Comparison of ENCODE assay signal across 23 mouse cellular contexts in the genomic region with DNA sequence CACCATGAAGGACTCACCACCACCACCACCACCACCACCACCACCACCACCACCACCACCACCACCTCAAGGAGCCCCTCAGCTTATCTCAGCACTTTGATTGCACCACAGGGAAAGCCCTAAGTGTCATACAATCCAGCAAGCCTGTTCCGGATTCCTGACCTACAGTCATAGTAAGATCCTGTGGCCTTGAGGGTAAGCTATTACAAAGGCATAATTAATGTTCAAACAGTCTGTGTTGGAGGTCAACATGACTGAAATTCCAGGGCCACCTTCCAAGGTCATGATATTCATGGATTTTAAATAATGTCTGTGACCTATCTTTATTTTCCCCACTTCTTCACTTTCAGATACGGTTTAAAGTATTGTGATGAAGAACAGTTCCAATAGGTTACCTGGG. TPM values are rescaled to one million over a fixed set of nuclear protein-coding genes. Genes with fewer than 3 reads are reported as not detected.
A peak's percentile ranks its signal among the peaks of the same experiment; 100 is the strongest.
DNase-seq lines count a peak whose midpoint lies in the region; ATAC-seq and TF ChIP-seq lines count a peak whose summit lies in the region.
"Had no signal": no experiment of that assay in that cellular context is flagged by ENCODE, and none has a peak within 500 bp of the region (broad histone marks: within the 10 kb centered on the region; RNA-seq: fewer than 3 reads in every experiment).

No protein-coding gene starts in this region.

- H3K9me3 ChIP-seq in heart, embryonic 11.5 days (replicated peaks; ENCODE audit: control insufficient read depth, low read length): no peaks in the 10 kb centered on the region
- H3K9me3 ChIP-seq in kidney, embryonic 16.5 days (ENCODE audit: low read length): no peaks in the 10 kb centered on the region
- H3K9me3 ChIP-seq: limb, embryonic 13.5 days had no signal

- no peak for ATAC-seq in heart, embryonic 11.5 days (replicated peaks; ENCODE audit: insufficient number of reproducible peaks, low FRiP score, low TSS enrichment)
- ATAC-seq in kidney, embryonic 16.5 days (ENCODE audit: low FRiP score, low TSS enrichment): no peak
- ATAC-seq: intestine, embryonic 16.5 days; midbrain, embryonic 16.5 days had no signal

- peak overlapping the region; percentile 66 for H3K27ac ChIP-seq in heart, embryonic 11.5 days (ENCODE audit: low read depth, low read length)
- no peak overlapping the region for H3K27ac ChIP-seq in kidney, embryonic 16.5 days (ENCODE audit: low read length)
- H3K27ac ChIP-seq: hindbrain, embryonic 14.5 days; limb, embryonic 13.5 days had no signal

- no peaks in the 10 kb centered on the region for H3K27me3 ChIP-seq in heart, embryonic 11.5 days (ENCODE audit: control insufficient read depth, insufficient read depth, low read length)
- no peaks in the 10 kb centered on the region for H3K27me3 ChIP-seq in kidney, embryonic 16.5 days (ENCODE audit: insufficient read depth, low read length)
- H3K27me3 ChIP-seq in C2C12 (ENCODE audit: control insufficient read depth, insufficient read depth, insufficient read length): no peaks in the 10 kb centered on the region
- H3K27me3 ChIP-seq: limb, embryonic 13.5 days had no signal

- TF ChIP-seq CTCF in C2C12 (IDR thresholded peaks at IDR 0.05; ENCODE audit: control insufficient read depth, insufficient read depth, insufficient read length): no peak

- H3K4me1 ChIP-seq in heart, embryonic 11.5 days (ENCODE audit: control insufficient read depth, insufficient read depth, low read length): peaks cover 21% of the 10 kb centered on the region
- peaks cover 22% of the 10 kb centered on the region; the same call in 1 of the 2 replicates for H3K4me1 ChIP-seq in kidney, embryonic 16.5 days (ENCODE audit: insufficient read depth, low read length)

- no peak overlapping the region for H3K4me2 ChIP-seq in heart, embryonic 11.5 days
- H3K4me2 ChIP-seq in kidney, embryonic 16.5 days (replicated peaks; ENCODE audit: low read depth, low read length): no peak overlapping the region
- H3K4me2 ChIP-seq: hindbrain, embryonic 14.5 days; limb, embryonic 13.5 days had no signal

- H3ac ChIP-seq in C2C12 (ENCODE audit: control insufficient read depth, insufficient read length, low read depth): no peak overlapping the region

- DNase-seq in adrenal gland, adult 2 months: peak; percentile 67
- no peak for DNase-seq in adrenal gland, postnatal 4 days (ENCODE audit: low spot score in 2 of 2)
- no peak for DNase-seq in heart, postnatal 10 days
- peak; percentile 29 for DNase-seq in kidney, adult 9 months
- no peak for DNase-seq in left cerebral cortex, postnatal 4 days
- DNase-seq: cerebellum, adult 9-11 months; embryo, embryonic 11 days; gastrocnemius, postnatal 10 days; kidney, postnatal 25 days; layer of hippocampus, adult 9-11 months; retina, postnatal 1 day; right cerebral cortex, postnatal 4 days; thymus, postnatal 14 days had no signal

- WGBS in heart, embryonic 11.5 days (ENCODE audit: insufficient replicate concordance): 76% methylated on average over 2 of the region's 2 CpGs
- WGBS in kidney, embryonic 16.5 days: 72% methylated on average over 2 of the region's 2 CpGs

- no peak overlapping the region for H3K4me3 ChIP-seq in heart, embryonic 11.5 days (ENCODE audit: low read depth, low read length)
- H3K4me3 ChIP-seq in kidney, embryonic 16.5 days (ENCODE audit: low read length): no peak overlapping the region
- H3K4me3 ChIP-seq in C2C12 (ENCODE audit: insufficient read depth, poor library complexity, severe bottlenecking): no peak overlapping the region
- H3K4me3 ChIP-seq: limb, embryonic 13.5 days had no signal

- no peak overlapping the region for H3K9ac ChIP-seq in heart, embryonic 11.5 days (ENCODE audit: low read depth, low read length)
- no peak overlapping the region for H3K9ac ChIP-seq in kidney, embryonic 16.5 days (replicated peaks; ENCODE audit: low read length)
- H3K9ac ChIP-seq: hindbrain, embryonic 14.5 days; limb, embryonic 13.5 days had no signal

- intact Hi-C loops in heart, postnatal 10 days (cut with DNase I): loop anchor here (2.0 kb wide), 1 partner anchor 14 kb away; no protein-coding TSS in a partner anchor
- intact Hi-C loops in left cerebral cortex, postnatal 4 days (cut with DNase I): no loop called here

- peaks cover 11% of the 10 kb centered on the region for H3K79me2 ChIP-seq in C2C12 (ENCODE audit: control insufficient read depth, insufficient read depth)

- no peaks in the 10 kb centered on the region for H3K36me3 ChIP-seq in heart, embryonic 11.5 days (ENCODE audit: control insufficient read depth, insufficient read depth, low read length)
- no peaks in the 10 kb centered on the region for H3K36me3 ChIP-seq in kidney, embryonic 16.5 days (ENCODE audit: insufficient read depth, low read length)
- no peaks in the 10 kb centered on the region for H3K36me3 ChIP-seq in C2C12 (ENCODE audit: control insufficient read depth, insufficient read depth)
- H3K36me3 ChIP-seq: limb, embryonic 13.5 days had no signal

- H3K79me3 ChIP-seq in C2C12 (ENCODE audit: low read depth): no peaks in the 10 kb centered on the region

TF ChIP-seq in C2C12, 6 proteins besides CTCF, POLR2A, EP300 and RAD21:
- TF ChIP-seq MYOG (IDR thresholded peaks at IDR 0.05; ENCODE audit: control insufficient read depth, extremely low read depth, insufficient read length): no peak
- peak; percentile 70 for TF ChIP-seq CEBPB (IDR thresholded peaks at IDR 0.05; ENCODE audit: low read depth)
TF ChIP-seq in C2C12: peak in this region for 1.

RNA-seq across cellular contexts. Expression of gene 1810062G17Rik, which starts 4.7 kb away (rescaled TPM):
- total RNA-seq in adrenal gland, adult 2 months (2021): 1 to 10 TPM; 1.4 to 2.2 TPM
- polyA plus RNA-seq in adrenal gland, adult 2 months (2012; rRNA removed): 1.9 and 2.0 TPM in 2 replicates
- 1 to 10 TPM; 2.8 to 3.5 TPM for total RNA-seq in adrenal gland, postnatal 4 days (2021)
- polyA plus RNA-seq in heart, embryonic 11.5 days (2014; fragmentation: Nextera tagmentation; extraction: Ambion mirVana): 1.5 TPM in 2 replicates
- total RNA-seq in heart, postnatal 10 days (2021): under 1 TPM in 1 of 2 experiments, not detected in 1; 0.79 TPM
- polyA plus RNA-seq in kidney, embryonic 16.5 days (2015; fragmentation: Nextera tagmentation; extraction: Ambion mirVana): 1.4 and 1.9 TPM in 2 replicates
- 0.33 TPM for polyA plus RNA-seq in C2C12 (2012; fragmentation: generic; extraction: Trizol)
- not detected for total RNA-seq in left cerebral cortex, postnatal 4 days (2021)

RNA-seq across cellular contexts. Expression of gene Anxa5, which starts 4.8 kb away (rescaled TPM):
- 100 to 1,000 TPM; 670 to 728 TPM for total RNA-seq in adrenal gland, adult 2 months (2021)
- polyA plus RNA-seq in adrenal gland, adult 2 months (2012; rRNA removed): 1,175 and 1,314 TPM in 2 replicates
- total RNA-seq in adrenal gland, postnatal 4 days (2021): 100 to 1,000 TPM; 338 to 365 TPM
- 316 and 392 TPM in 2 replicates for polyA plus RNA-seq in heart, embryonic 11.5 days (2014; fragmentation: Nextera tagmentation; extraction: Ambion mirVana)
- total RNA-seq in heart, postnatal 10 days (2021): 100 to 1,000 TPM; 234 to 248 TPM
- 368 and 434 TPM in 2 replicates for polyA plus RNA-seq in kidney, embryonic 16.5 days (2015; fragmentation: Nextera tagmentation; extraction: Ambion mirVana)
- 441 TPM for polyA plus RNA-seq in C2C12 (2012; fragmentation: generic; extraction: Trizol)
- 10 to 100 TPM; 32.3 to 33.1 TPM for total RNA-seq in left cerebral cortex, postnatal 4 days (2021)

RNA-seq across cellular contexts. Expression of gene Gm11549, which starts 41.1 kb away (rescaled TPM):
- under 1 TPM in 1 of 2 experiments, not detected in 1; 0.52 TPM for total RNA-seq in adrenal gland, adult 2 months (2021)
- polyA plus RNA-seq in adrenal gland, adult 2 months (2012; rRNA removed): 0.09 and 0.12 TPM in 2 replicates
- under 1 TPM; 0.37 to 0.53 TPM for total RNA-seq in adrenal gland, postnatal 4 days (2021)
- 0.14 and 0.16 TPM in 2 replicates for polyA plus RNA-seq in heart, embryonic 11.5 days (2014; fragmentation: Nextera tagmentation; extraction: Ambion mirVana)
- not detected for total RNA-seq in heart, postnatal 10 days (2021)
- polyA plus RNA-seq in kidney, embryonic 16.5 days (2015; fragmentation: Nextera tagmentation; extraction: Ambion mirVana): not detected in 2 replicates
- polyA plus RNA-seq in C2C12 (2012; fragmentation: generic; extraction: Trizol): not detected
- total RNA-seq in left cerebral cortex, postnatal 4 days (2021): 1 to 10 TPM; 1.5 to 2.6 TPM
- total RNA-seq: heart, adult 8-10 months; megakaryocyte, adult 5-6 weeks had no signal
- polyA plus RNA-seq: liver, embryonic 16.5 days had no signal

Comparison
In these comparisons a context has a peak if more than half of its experiments do, and no peak if none do; other contexts are left out.
1. DNase-seq: peak in adrenal gland, adult 2 months (single experiment) and kidney, adult 9 months (single experiment); none in adrenal gland, postnatal 4 days (0 of 2), heart, postnatal 10 days (0 of 2) and left cerebral cortex, postnatal 4 days (single experiment).
2. RNA of gene Anxa5, which starts 4.8 kb away (total RNA-seq): 670 to 728 TPM in adrenal gland, adult 2 months, 338 to 365 TPM in adrenal gland, postnatal 4 days and 234 to 248 TPM in heart, postnatal 10 days; 32.3 to 33.1 TPM in left cerebral cortex, postnatal 4 days; every median in the first group is over 4 times any median in the second.